ENCODE assay signal across 7 mouse cellular contexts in genomic region chr3:84258518-84259031, GRCm38 (mm10). TPM values are rescaled to one million over a fixed set of nuclear protein-coding genes. Genes with fewer than 3 reads are reported as not detected.
A peak's percentile ranks its signal among the peaks of the same experiment; 100 is the strongest.
DNase-seq lines count a peak whose midpoint lies in the region; ATAC-seq and TF ChIP-seq lines count a peak whose summit lies in the region.

No protein-coding gene starts in this region.

- TF ChIP-seq EP300 in CH12.LX (IDR thresholded peaks at IDR 0.05; ENCODE audit: low read length): no peak

- no peaks in the 10 kb centered on the region for H3K79me2 ChIP-seq in CH12.LX (replicated peaks; ENCODE audit: control insufficient read depth, extremely low read depth, insufficient read depth, poor library complexity, severe bottlenecking)

- in situ Hi-C loops in CH12.LX (cut with MboI; ENCODE audit: low pct_ligation_motif_present, low pct_unique_long_range_greater_than_20kb, low sequenced_read_pairs): no loop called here

- no peaks in the 10 kb centered on the region for H3K36me3 ChIP-seq in CH12.LX (replicated peaks in 1 of 2; ENCODE audit: control insufficient read depth in 1 of 2, insufficient read depth in 1 of 2, low read length in 1 of 2)
- no peaks in the 10 kb centered on the region for H3K36me3 ChIP-seq in forebrain, postnatal 0 days (ENCODE audit: insufficient read depth)

- peak; percentile 8 for DNase-seq in 3134 (ENCODE audit: extremely low read depth, insufficient read length, low spot score)
- no peak for DNase-seq in CH12.LX (ENCODE audit: extremely low read depth)
- DNase-seq in forebrain, postnatal 0 days: peak; percentile 56
- DNase-seq in layer of hippocampus, adult 9-10 months (ENCODE audit: low spot score): no peak
- DNase-seq in ovary, postnatal 10 days (ENCODE audit: low spot score): no peak

- dilution Hi-C loops in CH12.LX (cut with MboI; ENCODE audit: extremely low pct_ligation_motif_present, extremely low pct_unique_long_range_greater_than_20kb, low sequenced_read_pairs): no loop called here

- ATAC-seq in forebrain, postnatal 0 days: no peak
- ATAC-seq in megakaryocyte progenitor cell, adult 5-6 weeks (replicated peaks; ENCODE audit: poor library complexity): peak; percentile 51
- no peak for ATAC-seq in granulocyte monocyte progenitor cell, adult 5-6 weeks (replicated peaks; ENCODE audit: poor library complexity, severe bottlenecking)

- no peak overlapping the region for H3K27ac ChIP-seq in CH12.LX (ENCODE audit: insufficient read depth, low read depth)
- H3K27ac ChIP-seq in forebrain, postnatal 0 days (ENCODE audit: low read depth, low read length): peak overlapping the region; percentile 96

- H3K4me2 ChIP-seq in CH12.LX (ENCODE audit: insufficient read depth, low read depth, poor library complexity, severe bottlenecking): peak overlapping the region; percentile 82
- peak overlapping the region; percentile 82 for H3K4me2 ChIP-seq in forebrain, postnatal 0 days (ENCODE audit: low read depth)

- H3K4me3 ChIP-seq in CH12.LX (replicated peaks in 1 of 3; ENCODE audit: low read depth in 2 of 3, low read length in 2 of 3, poor library complexity in 1 of 3): no peak overlapping the region
- H3K4me3 ChIP-seq in forebrain, postnatal 0 days (ENCODE audit: low read depth, low read length): peak overlapping the region; percentile 76

- WGBS in forebrain, postnatal 0 days: 9% methylated on average over 13 of the region's 13 CpGs

- TF ChIP-seq RAD21 in CH12.LX (IDR thresholded peaks at IDR 0.05; ENCODE audit: low read depth, low read length): no peak

- TF ChIP-seq CTCF in CH12.LX (conservative IDR thresholded peaks at IDR 0.05 in 1 of 2, IDR thresholded peaks at IDR 0.05 in 1 of 2; ENCODE audit: low read depth in 2 of 2, low read length in 2 of 2): no peak
- TF ChIP-seq CTCF in forebrain, postnatal 0 days (IDR thresholded peaks at IDR 0.05; ENCODE audit: low read depth): no peak

- H3K9me3 ChIP-seq in CH12.LX (replicated peaks; ENCODE audit: low read length): no peaks in the 10 kb centered on the region
- no peaks in the 10 kb centered on the region for H3K9me3 ChIP-seq in forebrain, postnatal 0 days (ENCODE audit: low read length)

- TF ChIP-seq POLR2A in CH12.LX (IDR thresholded peaks at IDR 0.05; ENCODE audit: low read depth, low read length): no peak

- no peak overlapping the region for H3K9ac ChIP-seq in CH12.LX (ENCODE audit: insufficient read depth, low read depth)
- H3K9ac ChIP-seq in forebrain, postnatal 0 days: peak overlapping the region; percentile 95

- no peaks in the 10 kb centered on the region for H3K27me3 ChIP-seq in CH12.LX (replicated peaks)
- no peaks in the 10 kb centered on the region for H3K27me3 ChIP-seq in forebrain, postnatal 0 days (ENCODE audit: insufficient read depth, low read length)

- peaks cover 0 to 21% of the 10 kb centered on the region in 2 experiments; a peak in 3 of 4 replicates for H3K4me1 ChIP-seq in CH12.LX (ENCODE audit: control insufficient read depth in 1 of 2, insufficient read depth in 2 of 2)
- H3K4me1 ChIP-seq in forebrain, postnatal 0 days (ENCODE audit: insufficient read depth): peaks cover 19% of the 10 kb centered on the region; the same call in 1 of the 2 replicates

TF ChIP-seq in CH12.LX, 34 proteins besides CTCF, POLR2A, EP300 and RAD21:
- TF ChIP-seq UBTF (IDR thresholded peaks at IDR 0.05; ENCODE audit: low read depth, low read length) (no peak), POLR2AphosphoS2 (IDR thresholded peaks at IDR 0.05; ENCODE audit: low read depth, low read length) (no peak), CHD2 (IDR thresholded peaks at IDR 0.05; ENCODE audit: low read length) (no peak), SIN3A (IDR thresholded peaks at IDR 0.05; ENCODE audit: low read length) (no peak), ELF1 (IDR thresholded peaks at IDR 0.05; ENCODE audit: low read depth, low read length) (no peak), ZMIZ1 (IDR thresholded peaks at IDR 0.05; ENCODE audit: low read depth, low read length) (no peak), ETS1 (conservative IDR thresholded peaks at IDR 0.05; ENCODE audit: low read depth, low read length) (no peak), TBP (conservative IDR thresholded peaks at IDR 0.05; ENCODE audit: low read depth, low read length) (no peak), BHLHE40 (IDR thresholded peaks at IDR 0.05; ENCODE audit: low read depth, low read length) (no peak), MYC (IDR thresholded peaks at IDR 0.05; ENCODE audit: low read depth, low read length) (no peak)
TF ChIP-seq in CH12.LX: peak in this region for 0.

RNA-seq across cellular contexts. Expression of gene Trim2, which starts 48.1 kb away (rescaled TPM):
- total RNA-seq in CH12.LX (2012; rRNA removed): 2.1 and 2.4 TPM in 2 replicates
- total RNA-seq in CH12.LX (2014; rRNA removed): 2.1 and 2.5 TPM in 2 replicates
- polyA plus RNA-seq in CH12.LX (2012; ENCODE audit: insufficient read length, low read depth): 3.3 and 3.6 TPM in 2 replicates
- 186 and 218 TPM in 2 replicates for total RNA-seq in forebrain, postnatal 0 days (2014; rRNA removed)
- polyA plus RNA-seq in forebrain, postnatal 0 days (2015; fragmentation: Nextera tagmentation; extraction: Ambion mirVana): 75.9 and 127 TPM in 2 replicates
- total RNA-seq in megakaryocyte progenitor cell, adult 5-6 weeks (2015): 0.39 and 1.5 TPM in 2 replicates
- total RNA-seq in megakaryocyte progenitor cell, adult 5-6 weeks (2017): 0.46 and 1.1 TPM in 2 replicates
- not detected in 2 replicates for total RNA-seq in granulocyte monocyte progenitor cell, adult 5-6 weeks (2014; fragmentation: Nextera tagmentation)
- total RNA-seq in granulocyte monocyte progenitor cell, adult 5-6 weeks (2017): not detected in 2 replicates

Comparison
In these comparisons a context has a peak if more than half of its experiments do, and no peak if none do; other contexts are left out.
1. DNase-seq: peak in 3134 (single experiment) and forebrain, postnatal 0 days (single experiment); none in CH12.LX (single experiment), layer of hippocampus, adult 9-10 months (single experiment) and ovary, postnatal 10 days (single experiment).
2. RNA of gene Trim2, which starts 48.1 kb away (total RNA-seq): 186 to 218 TPM in forebrain, postnatal 0 days; 2.1 to 2.5 TPM in CH12.LX, 0.39 to 1.5 TPM in megakaryocyte progenitor cell, adult 5-6 weeks and not detected in granulocyte monocyte progenitor cell, adult 5-6 weeks; every median in the first group is over 10 times any median in the second.